Mouse (Mus musculus) hindbrain, embryonic 14.5 days (tissue): ENCODE results near the gene Ntrk2. TPM values are rescaled to one million over a fixed set of nuclear protein-coding genes. Genes with fewer than 3 reads are reported as not detected.

ENCODE experiments used
- ATAC-seq: fragments of 200-750 bp; cut with Nextera tagmentation; 2 replicates; pipeline ENCODE4 v1.8.0; 2017; ENCODE audit warnings: moderate number of reproducible peaks, mild to moderate bottlenecking, moderate TSS enrichment, moderate library complexity; ENCODE audit not compliant: low FRiP score
- DNase-seq: peaks from one replicate; pipeline ENCODE4 v3.0.0-alpha.2; 2015; ENCODE audit warnings: low spot score
- H3K27ac ChIP-seq: fragments of 300-500 bp; sonication (generic); 2 replicates; pipeline ENCODE4 v1.5.1; 2014; ENCODE audit warnings: mild to moderate bottlenecking, moderate library complexity
- H3K27me3 ChIP-seq: fragments of 300-500 bp; sonication (generic); 2 replicates; pipeline ENCODE4 v1.6.1; 2014; ENCODE audit warnings: mild to moderate bottlenecking, low read length, mixed read lengths; ENCODE audit not compliant: control insufficient read depth, insufficient read depth
- H3K36me3 ChIP-seq: fragments of 300-500 bp; sonication (generic); replicated peaks from 2 replicates; pipeline ENCODE4 v1.6.1; 2014; ENCODE audit not compliant: control insufficient read depth, insufficient read depth
- H3K4me1 ChIP-seq: fragments of 300-500 bp; sonication (generic); replicated peaks from 2 replicates; pipeline ENCODE4 v1.6.1; 2014; ENCODE audit warnings: antibody characterized with exemption, low read length, mixed read lengths; ENCODE audit not compliant: control insufficient read depth, insufficient read depth
- H3K4me2 ChIP-seq: fragments of 300-500 bp; sonication (generic); replicated peaks from 2 replicates; pipeline ENCODE4 v1.6.1; 2014; ENCODE audit warnings: mild to moderate bottlenecking, moderate library complexity
- H3K4me3 ChIP-seq: fragments of 300-500 bp; sonication (generic); replicated peaks from 2 replicates; pipeline ENCODE4 v1.5.1; 2014; ENCODE audit warnings: mild to moderate bottlenecking, low read length
- H3K9ac ChIP-seq: fragments of 300-500 bp; sonication (generic); 2 replicates; pipeline ENCODE4 v1.6.1; 2014
- H3K9me3 ChIP-seq: fragments of 300-500 bp; sonication (generic); 2 replicates; pipeline ENCODE4 v1.6.1; 2016; ENCODE audit warnings: low read length; ENCODE audit not compliant: control insufficient read depth
- WGBS: fragments of 180-500 bp; shearing (Covaris S2); extraction: QIAGEN DNeasy Blood & Tissue Kit; methylation state at CpG from one replicate; pipeline ENCODE4 v1.1.7; 2014; 5-methylcytosine and 5-hydroxymethylcytosine counted together
- polyA plus RNA-seq: library from polyadenylated mRNA; unstranded; fragments of >200 nt; fragmentation: Nextera tagmentation; extraction: Ambion mirVana; gene quantifications from 2 replicates; pipeline ENCODE4 v1.2.1, GENCODE M21; 2014

Gene Ntrk2
- polyA plus RNA-seq, 1 experiment from 2014 or later, result 108 TPM

GRCm38 (mm10) chr13:58805833-58806232 is 536 bp upstream of the Ntrk2 start:
- ATAC-seq (no peak), DNase-seq (no peak)
- H3K9me3 ChIP-seq, result no peaks in the 10 kb centered on the region
- H3K27me3 ChIP-seq, result no peaks in the 10 kb centered on the region
- no peaks in the 10 kb centered on the region for H3K36me3 ChIP-seq
- peaks cover 15% of the 10 kb centered on the region for H3K4me1 ChIP-seq
- no peak overlapping the region; the same call in 1 of the 2 replicates for H3K9ac ChIP-seq
- peak overlapping the region; percentile 90 for H3K4me2 ChIP-seq
- H3K27ac ChIP-seq, result 0 out of 2 replicates have a peak overlapping the region, but pooled peaks have one; percentile 97
- no peak overlapping the region for H3K4me3 ChIP-seq
- 87% methylated on average over 11 of the region's 11 CpGs for WGBS

DNA sequence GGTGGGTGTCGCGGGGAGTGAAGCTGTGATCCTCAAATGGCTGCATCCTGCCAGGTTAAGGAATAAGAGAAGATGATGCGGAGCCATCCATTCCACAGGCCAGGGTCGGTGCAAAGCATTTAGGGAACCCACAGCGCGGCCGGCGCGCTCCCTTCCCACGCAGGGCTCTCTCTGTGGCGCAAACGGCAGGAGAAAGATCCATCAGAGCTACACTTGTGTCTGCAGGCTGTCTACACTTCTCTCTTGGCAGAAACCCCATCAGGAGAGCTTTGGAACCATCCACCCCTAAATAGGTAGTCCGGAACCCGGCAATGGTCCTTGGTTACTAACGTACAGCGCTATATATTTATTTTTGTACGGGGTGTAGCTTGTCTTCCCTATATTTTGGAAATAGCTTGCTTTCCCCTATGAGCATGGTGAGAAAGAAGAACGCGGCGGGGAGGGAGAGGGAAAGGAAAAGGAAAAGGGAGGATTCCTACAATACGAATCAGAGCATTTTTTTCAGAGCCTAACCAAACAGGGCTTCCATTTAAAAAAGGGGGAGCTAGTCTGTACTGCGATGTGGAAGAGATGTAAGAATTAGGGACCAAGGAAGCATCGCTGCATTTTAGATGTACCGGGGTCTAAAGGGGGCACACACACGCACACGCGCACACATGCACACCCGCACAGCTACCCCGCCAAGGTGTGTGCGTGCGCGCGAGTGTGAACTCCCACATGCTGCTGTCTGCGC is 693 bp downstream of the Ntrk2 start:
- Histone ChIP-seq H3K27ac (peak overlapping the region; percentile 97), H3K36me3 (no peaks in the 10 kb centered on the region), H3K9me3 (no peaks in the 10 kb centered on the region), H3K27me3 (no peaks in the 10 kb centered on the region), H3K9ac (peak overlapping the region; percentile 94), H3K4me2 (peak overlapping the region; percentile 90), H3K4me3 (peak overlapping the region; percentile 80), H3K4me1 (peaks cover 27% of the 10 kb centered on the region)
- peak; percentile 38 for ATAC-seq
- WGBS, result under 1% methylated on average over 34 of the region's 34 CpGs
- DNase-seq, result no peak

GRCm38 (mm10) chr13:58807629-58808363 is 1.4 kb downstream of the Ntrk2 start:
- Histone ChIP-seq H3K9me3 (no peaks in the 10 kb centered on the region), H3K4me2 (peak overlapping the region; percentile 90), H3K4me3 (peak overlapping the region; percentile 80), H3K36me3 (no peaks in the 10 kb centered on the region), H3K4me1 (peaks cover 35% of the 10 kb centered on the region), H3K9ac (peak overlapping the region; percentile 94), H3K27me3 (no peaks in the 10 kb centered on the region), H3K27ac (peak overlapping the region; percentile 97)
- peak; percentile 80 for ATAC-seq
- WGBS, result under 1% methylated on average over 48 of the region's 50 CpGs
- peak; percentile 83 for DNase-seq

GRCm38 (mm10) chr13:58808381-58808821 is 2.0 kb downstream of the Ntrk2 start:
- Histone ChIP-seq H3K4me1 (peaks cover 36% of the 10 kb centered on the region), H3K27me3 (no peaks in the 10 kb centered on the region), H3K4me3 (peak overlapping the region; percentile 80), H3K9ac (peak overlapping the region; percentile 94), H3K4me2 (peak overlapping the region; percentile 90), H3K9me3 (no peaks in the 10 kb centered on the region), H3K36me3 (0 out of 2 replicates have a peak, but pooled peaks cover 2% of the 10 kb centered on the region), H3K27ac (peak overlapping the region; percentile 97)
- 0% methylated on average over 32 of the region's 32 CpGs for WGBS
- DNase-seq (peak; percentile 43), ATAC-seq (peak; percentile 31)

DNA sequence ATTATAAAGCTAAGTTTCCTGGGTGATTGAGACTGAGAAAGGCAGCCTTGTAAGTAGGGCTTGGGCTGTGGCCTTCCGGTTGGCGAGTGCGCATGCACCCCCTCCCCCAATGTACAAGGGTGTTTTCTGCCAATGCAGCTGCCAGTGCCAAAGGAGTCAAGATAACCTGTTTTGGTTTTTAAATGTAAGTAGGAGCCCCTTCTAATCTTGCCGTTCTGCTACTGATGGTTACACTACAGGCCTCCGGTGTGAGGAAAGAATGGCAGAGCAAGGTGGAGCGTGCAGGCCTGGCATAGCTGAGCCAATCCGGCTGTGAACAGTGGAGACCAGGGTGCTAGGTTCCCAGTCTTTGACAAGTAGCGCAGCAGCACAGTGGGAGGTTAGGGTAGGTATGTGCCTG is 3.6 kb downstream of the Ntrk2 start:
- ATAC-seq, result no peak
- H3K27me3 ChIP-seq, result no peaks in the 10 kb centered on the region
- H3K27ac ChIP-seq, result peak overlapping the region; percentile 97
- WGBS, result 47% methylated on average over 8 of the region's 8 CpGs
- H3K36me3 ChIP-seq, result 0 out of 2 replicates have a peak, but pooled peaks cover 9% of the 10 kb centered on the region
- H3K9me3 ChIP-seq, result no peaks in the 10 kb centered on the region
- H3K4me1 ChIP-seq, result peaks cover 41% of the 10 kb centered on the region
- peak overlapping the region; percentile 90 for H3K4me2 ChIP-seq
- peak; percentile 28 for DNase-seq
- H3K4me3 ChIP-seq, result peak overlapping the region; percentile 80
- H3K9ac ChIP-seq, result peak overlapping the region; percentile 94

DNA sequence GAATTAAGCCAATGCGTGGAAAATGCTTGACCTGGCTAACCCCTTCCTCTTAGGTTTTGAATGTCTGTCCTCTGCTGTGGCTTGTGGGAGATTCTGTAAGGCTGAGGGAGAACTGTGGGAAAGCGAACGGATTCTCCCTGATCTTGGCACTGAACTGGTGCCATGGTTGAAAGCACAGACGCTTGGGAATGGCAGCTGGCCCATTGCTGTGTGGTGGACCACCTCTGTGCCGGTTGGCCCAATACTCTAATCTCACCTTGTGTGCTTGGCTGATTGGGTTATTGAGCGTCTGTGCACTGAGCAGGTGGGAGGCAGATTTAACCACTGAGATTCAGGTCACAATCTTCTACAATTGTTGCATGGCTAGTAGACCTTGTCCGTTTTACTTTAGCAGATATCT is 18.4 kb downstream of the Ntrk2 start:
- no peak overlapping the region for H3K4me3 ChIP-seq
- H3K27ac ChIP-seq, result no peak overlapping the region
- no peaks in the 10 kb centered on the region for H3K9me3 ChIP-seq
- H3K4me2 ChIP-seq, result no peak overlapping the region
- DNase-seq (no peak), ATAC-seq (no peak)
- no peaks in the 10 kb centered on the region for H3K27me3 ChIP-seq
- peaks cover 8% of the 10 kb centered on the region; the same call in 1 of the 2 replicates for H3K4me1 ChIP-seq
- WGBS, result 71% methylated on average over 7 of the region's 7 CpGs
- peaks cover 9% of the 10 kb centered on the region; the same call in 1 of the 2 replicates for H3K36me3 ChIP-seq
- H3K9ac ChIP-seq, result no peak overlapping the region

DNA sequence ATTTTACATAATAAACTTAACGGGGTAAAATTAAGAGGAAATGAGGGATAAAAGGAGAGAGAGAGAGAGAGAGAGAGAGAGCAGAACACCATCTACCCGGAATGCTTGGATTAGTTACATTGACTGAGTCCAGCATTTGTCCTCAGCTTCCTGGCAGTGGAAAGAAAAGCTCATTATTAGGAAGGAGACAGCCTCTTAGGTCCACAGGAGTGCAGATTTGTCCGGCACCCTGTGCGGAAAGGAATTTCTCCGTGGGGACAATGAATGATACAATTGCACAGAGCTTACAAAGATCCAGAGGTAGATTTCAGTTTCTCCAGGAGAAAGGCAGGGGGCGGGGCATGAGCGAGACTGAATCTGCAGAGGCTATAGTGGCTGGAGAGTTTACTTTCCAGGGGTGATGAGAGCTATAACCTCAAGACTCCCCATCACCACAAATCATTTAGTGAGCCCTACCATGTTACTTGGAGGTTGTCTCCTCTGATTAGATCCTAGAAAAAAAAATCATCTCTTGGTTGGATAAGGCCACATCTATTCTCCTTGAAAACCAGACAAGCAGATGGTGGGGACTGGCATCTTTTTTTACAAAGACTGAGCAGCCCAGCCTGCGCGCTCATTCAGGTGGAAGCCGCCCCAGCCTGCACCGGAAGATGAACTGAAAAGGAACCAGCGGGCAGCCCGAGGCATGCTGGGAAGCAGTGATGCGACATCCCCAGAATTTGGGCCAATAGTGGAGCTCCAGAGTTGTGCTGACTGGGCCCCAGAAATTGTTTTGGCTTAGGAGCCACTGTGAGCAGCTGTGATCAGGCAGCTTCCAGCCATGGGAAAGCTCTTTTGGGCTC is 20.2 kb downstream of the Ntrk2 start:
- Histone ChIP-seq H3K4me2 (no peak overlapping the region), H3K36me3 (no peaks in the 10 kb centered on the region), H3K27ac (peak overlapping the region; percentile 1; the same call in 1 of the 2 replicates), H3K4me1 (peaks cover 8% of the 10 kb centered on the region; the same call in 1 of the 2 replicates), H3K9ac (no peak overlapping the region), H3K4me3 (no peak overlapping the region), H3K9me3 (no peaks in the 10 kb centered on the region), H3K27me3 (no peaks in the 10 kb centered on the region)
- DNase-seq (no peak), ATAC-seq (peak; percentile 31; the same call in 1 of the 2 replicates)
- 42% methylated on average over 14 of the region's 14 CpGs for WGBS

DNA sequence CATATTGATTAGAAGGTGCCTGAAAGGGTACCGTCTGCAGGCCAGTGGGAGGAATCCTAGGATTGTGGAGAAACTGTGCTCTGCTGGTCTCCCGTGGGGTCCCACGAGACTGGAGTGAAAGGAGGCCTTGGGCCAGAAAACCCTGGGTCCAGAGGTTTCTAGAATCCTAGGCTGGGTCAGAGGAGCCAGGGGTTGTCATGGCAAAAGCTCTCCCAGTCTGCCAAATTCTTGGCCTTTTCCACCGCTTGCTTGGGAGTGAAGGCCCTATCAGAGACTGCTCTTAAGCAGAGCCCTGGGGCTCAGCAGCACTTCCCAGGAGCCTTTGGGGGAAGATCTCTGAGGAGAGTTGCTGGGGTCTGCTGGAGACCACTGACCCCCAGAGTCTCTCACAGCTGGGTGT is 25.6 kb downstream of the Ntrk2 start:
- Histone ChIP-seq H3K27ac (no peak overlapping the region; the same call in 1 of the 2 replicates), H3K4me2 (no peak overlapping the region), H3K36me3 (no peaks in the 10 kb centered on the region), H3K4me3 (no peak overlapping the region), H3K4me1 (0 out of 2 replicates have a peak, but pooled peaks cover 5% of the 10 kb centered on the region), H3K9me3 (no peaks in the 10 kb centered on the region), H3K9ac (no peak overlapping the region), H3K27me3 (no peaks in the 10 kb centered on the region)
- WGBS, result 58% methylated on average over 4 of the region's 4 CpGs
- DNase-seq (no peak), ATAC-seq (no peak)
